Mouse (Mus musculus) bone marrow macrophage, adult 2 months (primary cell): ENCODE measurements at regions not wholly inside any gene's neighbourhood (a gene's known extent, or its start where the extent isn't known, plus 50 kb on each side); places are given as distances from the start of the nearest gene placed in this dataset.

Source experiments
- CTCF ChIP-seq: IDR thresholded peaks from 2 replicates; pipeline ENCODE4 v1.5.1; 2012; ENCODE audit warnings: low read depth, mild to moderate bottlenecking, low read length, moderate library complexity
- POLR2A ChIP-seq: IDR thresholded peaks from 2 replicates; pipeline ENCODE4 v1.6.1; 2012; ENCODE audit warnings: mild to moderate bottlenecking, low read depth, low read length, borderline replicate concordance

DNA sequence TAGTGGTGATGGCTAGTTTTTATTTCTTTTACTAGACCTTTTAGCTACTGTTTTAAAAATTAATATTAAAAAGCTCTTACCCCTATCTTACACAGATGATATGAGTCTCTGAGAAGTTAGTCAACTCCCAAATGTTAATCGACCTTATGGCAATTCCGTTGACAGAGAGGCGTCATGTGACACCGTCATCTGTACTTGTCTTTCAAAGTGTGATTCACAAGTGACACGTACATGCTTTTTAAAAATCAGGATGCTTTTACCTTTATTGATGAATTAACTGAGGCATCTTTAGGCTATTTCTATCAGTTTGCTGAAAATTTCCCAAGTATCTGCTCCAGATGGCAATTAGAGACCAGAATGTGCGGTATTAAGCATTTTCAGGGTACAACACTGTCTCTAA, 573.9 kb downstream of the Gm19410 start:
- TF ChIP-seq POLR2A = no peak
- TF ChIP-seq CTCF = no peak
